Mouse (Mus musculus): ENCODE results near the gene Egr4.

Gene Egr4

DNA sequence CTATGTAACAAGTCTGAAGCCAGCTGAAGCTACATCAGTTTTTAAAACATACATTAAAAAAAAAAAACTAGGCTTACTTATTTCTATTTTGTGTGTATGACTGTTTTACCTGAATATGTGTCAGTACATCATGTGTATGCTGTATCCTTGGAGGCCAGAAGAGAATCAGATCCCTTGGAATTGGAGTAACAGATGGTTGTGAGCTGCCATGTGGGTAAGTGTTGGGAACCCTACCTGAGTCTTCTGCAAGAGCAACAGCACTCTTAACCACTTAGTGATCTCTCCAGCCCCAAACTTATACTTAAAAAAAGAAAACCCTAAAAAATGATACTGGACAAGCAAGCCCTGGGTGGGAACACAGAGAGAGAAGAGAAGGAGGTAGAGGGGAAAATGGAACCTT is 16.4 kb downstream of the Egr4 start:
- DNase-seq (ENCODE audit: low spot score in 2 of 2) = no peak

DNA sequence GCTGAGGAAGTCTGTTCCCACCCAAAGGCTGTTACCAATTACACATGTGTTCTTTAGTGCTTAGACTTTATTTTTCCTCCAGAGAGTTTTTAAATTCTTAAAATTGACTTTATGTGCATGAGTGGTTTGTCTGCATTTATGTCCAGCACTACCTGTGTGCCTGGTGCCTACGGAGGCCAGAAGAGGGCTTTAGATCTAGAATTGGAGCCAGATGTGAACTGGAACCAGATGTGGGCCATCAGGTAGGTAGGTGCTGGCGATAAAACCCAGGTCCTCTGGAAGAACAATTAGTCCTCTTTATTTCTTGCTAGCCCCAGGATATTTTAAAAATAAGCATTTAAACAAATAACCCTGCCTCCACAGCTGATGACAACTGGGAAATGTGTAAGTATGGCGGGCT is 21.8 kb downstream of the Egr4 start:
- DNase-seq (ENCODE audit: low spot score in 2 of 2) = no peak

DNA sequence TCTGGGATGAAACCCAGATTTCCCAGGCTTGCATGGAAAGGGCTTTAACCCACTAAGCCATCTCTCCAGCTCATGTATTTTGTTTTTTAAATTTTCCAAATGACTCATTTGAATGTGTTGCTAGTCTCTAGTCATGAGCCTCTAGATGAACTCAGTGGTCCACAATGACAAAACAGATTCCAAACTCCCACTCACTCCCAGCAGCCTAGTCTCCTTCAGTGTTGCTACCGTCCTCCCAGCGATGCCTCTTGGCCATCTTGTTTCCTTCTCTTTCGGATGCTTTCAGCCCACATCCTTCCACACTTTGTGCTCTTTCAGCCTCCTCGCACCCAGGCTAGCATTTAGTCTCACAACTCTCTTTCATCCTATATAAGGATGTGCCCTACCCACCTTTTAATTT is 23.1 kb downstream of the Egr4 start:
- DNase-seq (ENCODE audit: low spot score in 2 of 2) = no peak

DNA sequence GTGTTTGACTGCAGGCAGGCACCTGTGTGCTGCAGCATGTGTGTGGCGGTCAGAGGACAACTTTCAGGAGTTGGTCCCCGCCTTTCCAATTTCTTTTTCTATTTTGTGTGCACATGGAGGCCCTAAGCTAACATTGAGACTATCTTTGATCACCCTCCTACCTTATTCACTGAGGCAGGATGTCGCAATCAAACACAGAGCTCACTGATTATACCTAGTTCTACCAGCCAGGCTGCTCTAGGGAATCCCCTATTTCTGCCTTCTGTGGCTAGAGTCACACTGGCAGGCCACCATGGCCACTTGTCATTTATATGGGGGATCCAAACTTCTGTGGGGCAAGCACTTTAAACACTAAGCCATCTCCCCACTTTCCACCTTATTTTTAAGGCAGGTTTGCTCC is 23.7 kb downstream of the Egr4 start:
- DNase-seq (ENCODE audit: low spot score in 2 of 2) = no peak

DNA sequence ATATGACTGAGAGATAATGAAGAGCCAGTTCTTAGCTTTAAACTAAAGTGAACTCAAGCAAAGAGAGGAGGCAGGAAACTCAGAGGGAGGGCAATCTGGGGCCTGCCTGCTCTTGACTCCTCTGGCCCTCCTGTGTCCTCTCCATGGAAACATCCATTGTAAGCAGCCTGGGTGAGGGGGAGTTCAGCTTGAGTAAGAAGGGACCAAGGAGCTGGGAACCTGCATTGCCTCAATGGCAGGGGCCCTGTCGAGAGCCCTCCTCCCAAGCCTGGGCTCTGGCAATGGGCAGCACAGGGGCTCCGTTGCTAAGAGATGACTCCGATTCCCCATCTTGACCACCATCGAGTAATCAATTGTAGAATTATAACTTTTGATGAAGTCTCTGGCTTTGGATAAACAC is 24.9 kb downstream of the Egr4 start:
- DNase-seq (ENCODE audit: low spot score in 2 of 2) = no peak

DNA sequence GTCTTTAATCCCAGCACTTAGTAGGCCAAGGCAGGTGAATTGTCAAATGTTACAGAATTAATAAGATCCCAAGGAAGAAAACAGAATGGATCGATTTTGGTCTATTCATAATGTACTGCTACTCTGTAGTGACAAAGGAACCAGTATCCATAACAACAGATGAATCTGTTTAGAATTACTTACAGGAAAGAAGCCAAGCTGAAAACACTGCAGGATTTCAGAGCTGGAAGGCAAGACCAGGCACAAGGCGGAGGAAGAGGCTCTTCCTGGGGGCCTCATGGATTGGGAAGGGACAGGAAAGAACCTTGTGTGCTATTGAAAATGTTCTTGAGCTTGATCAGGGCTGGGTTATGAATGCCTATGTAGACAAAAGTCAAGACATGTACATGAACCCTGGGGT is 27.7 kb downstream of the Egr4 start:
- no peak for DNase-seq (ENCODE audit: low spot score in 2 of 2)

DNA sequence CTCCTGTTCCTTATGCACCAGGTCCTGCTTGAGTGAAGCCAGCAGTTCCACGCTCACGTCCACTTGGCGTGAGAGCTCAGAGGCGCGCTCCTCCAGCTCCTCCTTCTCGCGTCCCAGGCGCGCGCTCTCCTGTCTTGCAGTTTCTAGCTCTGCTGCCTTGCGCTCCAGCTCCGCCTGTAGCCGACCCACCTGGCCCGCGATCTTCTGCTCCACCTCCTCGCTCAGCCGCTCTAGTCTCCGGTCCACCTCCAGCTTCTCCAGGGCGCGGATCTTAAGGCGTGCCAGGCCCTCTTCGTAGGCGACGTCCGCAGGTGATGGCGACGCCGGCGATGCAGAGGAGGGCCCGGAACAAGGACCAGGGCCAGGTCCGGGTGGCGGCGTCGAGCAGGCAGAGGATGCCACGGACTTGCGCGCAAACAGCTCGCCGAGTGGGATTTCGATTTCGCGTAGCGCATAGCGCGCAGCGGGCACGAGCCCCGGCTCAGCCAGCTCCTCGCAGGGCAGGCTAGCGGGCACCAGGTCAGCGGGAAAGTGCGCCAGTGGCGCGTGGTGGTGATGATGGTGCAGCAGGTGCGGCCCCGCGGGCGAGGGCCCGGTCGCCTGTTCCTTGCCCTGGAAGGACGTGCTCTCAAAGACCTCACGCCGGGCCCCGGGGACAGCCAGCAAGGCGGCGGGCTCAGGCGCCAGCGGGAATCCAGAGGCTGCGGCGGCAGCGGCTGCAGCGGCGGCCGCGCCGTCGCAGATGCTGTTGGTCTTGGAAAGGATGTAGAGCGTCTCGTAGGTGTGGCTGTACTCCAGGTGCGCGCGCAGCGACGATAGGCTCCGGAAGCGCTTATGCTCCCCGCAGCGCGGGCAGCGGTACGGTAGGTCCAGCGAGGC is 29.3 kb downstream of the Egr4 start:
- DNase-seq (ENCODE audit: low spot score in 2 of 2) = no peak

DNA sequence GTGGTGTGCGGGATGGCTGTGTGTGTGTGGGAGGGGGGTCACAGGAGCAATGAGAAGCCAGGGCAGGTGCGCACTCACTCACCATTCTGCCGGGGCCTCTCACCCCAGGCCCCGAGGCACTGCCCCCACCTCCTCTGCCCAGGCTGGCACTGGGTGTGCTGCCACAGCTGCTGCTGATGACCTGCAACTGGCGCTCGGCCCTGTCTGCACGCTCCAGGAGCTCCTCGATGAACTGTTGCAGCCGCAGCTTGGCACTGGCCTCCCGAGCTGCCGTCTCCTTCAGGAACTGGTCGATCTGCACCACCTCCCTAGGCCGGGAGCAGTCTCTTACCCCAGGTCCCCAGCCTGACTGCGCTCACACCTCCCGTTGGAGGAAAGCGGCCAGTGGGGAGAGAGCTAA is 32.7 kb downstream of the Egr4 start:
- no peak for DNase-seq (ENCODE audit: low spot score in 2 of 2)

DNA sequence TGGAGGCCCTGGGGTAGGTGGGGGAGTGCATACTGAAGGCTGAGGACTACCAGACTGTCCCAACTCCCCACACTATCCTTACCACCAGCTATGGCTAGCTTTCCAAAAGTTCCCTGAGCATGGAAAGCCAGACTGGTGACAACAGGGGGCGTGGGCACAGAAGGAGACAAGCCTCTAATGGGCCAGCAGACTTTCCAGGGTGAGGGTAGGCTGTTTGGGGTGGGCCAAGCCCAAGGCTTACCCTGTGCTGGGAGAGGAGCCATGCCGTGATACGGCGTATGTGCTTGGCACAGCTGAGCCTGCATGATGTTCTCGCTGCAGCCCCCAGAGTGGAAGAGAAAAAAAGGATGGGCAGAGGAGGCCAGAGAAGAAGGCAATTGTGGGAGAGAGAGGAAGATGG is 33.4 kb downstream of the Egr4 start:
- DNase-seq (ENCODE audit: low spot score in 2 of 2) = no peak

DNA sequence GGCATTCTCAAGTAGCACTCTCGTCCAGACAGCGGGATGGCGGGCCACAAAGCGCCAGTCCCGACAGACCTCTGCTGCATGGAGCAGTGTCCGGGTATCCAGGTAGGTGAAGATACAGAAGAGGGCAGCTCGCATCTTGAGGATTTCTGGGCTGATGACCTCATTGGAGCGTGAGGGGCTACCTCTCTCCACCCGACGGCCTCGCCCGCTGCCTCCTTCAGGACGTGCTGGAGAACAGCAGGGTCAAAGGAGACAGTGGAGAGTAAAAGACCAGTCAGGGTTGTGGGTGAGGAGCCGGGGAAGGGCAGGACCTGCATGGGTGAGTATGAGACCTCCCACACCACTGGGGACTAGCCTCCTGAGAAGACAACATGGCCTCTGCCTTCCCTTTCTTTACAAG is 35.0 kb downstream of the Egr4 start:
- no peak for DNase-seq (ENCODE audit: low spot score in 2 of 2)

DNA sequence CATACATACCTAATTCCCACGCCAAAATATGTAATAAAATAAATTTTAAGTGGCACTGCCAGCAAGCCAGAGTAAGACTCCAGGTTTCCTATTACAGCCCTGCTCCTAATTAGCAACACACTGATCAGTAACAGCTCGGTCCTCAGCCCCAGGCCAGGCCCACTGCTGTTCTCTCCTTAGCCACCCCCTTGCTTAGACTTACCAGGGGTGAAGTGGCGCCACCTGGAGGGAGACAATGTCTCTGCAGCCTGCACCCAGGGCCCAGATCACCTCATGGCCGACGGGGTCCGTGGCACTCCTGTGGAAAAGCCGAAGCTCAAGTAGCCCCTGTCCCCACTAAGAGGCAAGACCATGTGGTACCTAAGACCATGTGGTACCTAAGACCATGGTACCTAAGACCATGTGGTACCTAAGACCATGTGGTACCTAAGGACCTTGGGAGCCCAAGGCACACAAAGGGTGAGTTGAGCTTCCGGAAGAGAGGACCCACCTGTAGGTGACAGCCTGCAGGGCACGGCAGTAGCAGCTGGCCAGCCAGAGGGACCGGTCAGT is 35.9 kb downstream of the Egr4 start:
- DNase-seq (ENCODE audit: low spot score in 2 of 2) = peak in 1 of 2 experiments; percentile 16

DNA sequence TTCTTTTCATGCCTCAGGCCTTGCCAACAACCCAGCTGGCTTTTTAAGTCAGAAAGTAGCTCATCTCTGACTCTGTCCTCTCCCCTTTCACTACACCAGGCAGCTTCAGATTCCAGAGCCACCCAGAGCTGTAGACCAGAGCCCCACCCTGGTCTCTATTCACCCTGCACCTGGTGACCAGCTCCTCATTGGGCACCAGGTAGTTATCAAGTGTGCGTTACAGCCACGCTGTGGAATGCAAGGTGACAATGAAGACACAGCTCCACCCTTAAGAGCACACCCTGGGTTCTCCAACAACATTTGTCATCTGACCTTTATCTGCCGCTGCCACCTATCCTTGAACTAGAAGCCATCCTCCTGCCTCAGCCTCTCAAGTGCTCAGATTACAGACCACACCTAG is 37.8 kb downstream of the Egr4 start:
- DNase-seq (ENCODE audit: low spot score in 2 of 2) = no peak

DNA sequence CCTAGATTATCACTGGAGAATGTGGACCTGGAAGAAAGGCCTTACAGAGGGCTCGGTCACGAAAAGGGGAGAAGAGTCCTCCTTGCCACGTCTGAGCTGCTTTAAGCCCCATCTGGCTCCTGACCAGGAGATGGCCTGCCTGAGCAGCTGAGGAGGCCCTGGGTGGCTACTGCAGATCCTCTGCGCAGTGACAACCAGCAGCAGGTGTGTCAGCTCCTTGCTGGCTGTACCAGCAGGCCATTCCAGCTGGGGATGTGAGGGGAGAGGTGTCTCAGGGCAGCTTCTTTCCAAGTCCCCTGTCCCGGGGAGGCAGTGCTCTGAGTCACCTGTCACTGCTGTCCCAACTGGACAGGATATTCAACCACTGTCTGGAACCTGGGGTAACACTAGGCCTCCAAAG is 40.8 kb downstream of the Egr4 start:
- DNase-seq (ENCODE audit: low spot score in 2 of 2) = no peak

DNA sequence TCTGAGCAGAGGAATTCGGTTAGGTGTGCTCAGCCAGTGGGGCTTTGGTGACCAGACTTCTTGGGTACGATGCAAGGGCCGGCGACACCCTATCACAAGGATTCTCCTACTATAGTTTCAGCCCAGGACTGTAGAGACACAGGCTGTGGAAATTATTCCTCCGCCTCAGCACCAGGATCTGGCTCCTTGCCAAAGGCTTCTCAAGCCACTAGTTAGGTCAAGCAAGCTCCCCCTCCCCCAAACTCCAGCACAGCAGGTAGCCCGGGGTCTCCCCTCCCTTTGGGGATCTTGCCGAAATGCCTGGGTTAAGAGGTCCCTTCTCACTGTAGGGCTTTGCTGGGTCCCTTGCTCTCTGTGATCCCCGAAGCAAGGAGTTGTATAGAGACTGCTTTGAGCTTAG is 41.4 kb downstream of the Egr4 start:
- no peak for DNase-seq (ENCODE audit: low spot score in 2 of 2)

DNA sequence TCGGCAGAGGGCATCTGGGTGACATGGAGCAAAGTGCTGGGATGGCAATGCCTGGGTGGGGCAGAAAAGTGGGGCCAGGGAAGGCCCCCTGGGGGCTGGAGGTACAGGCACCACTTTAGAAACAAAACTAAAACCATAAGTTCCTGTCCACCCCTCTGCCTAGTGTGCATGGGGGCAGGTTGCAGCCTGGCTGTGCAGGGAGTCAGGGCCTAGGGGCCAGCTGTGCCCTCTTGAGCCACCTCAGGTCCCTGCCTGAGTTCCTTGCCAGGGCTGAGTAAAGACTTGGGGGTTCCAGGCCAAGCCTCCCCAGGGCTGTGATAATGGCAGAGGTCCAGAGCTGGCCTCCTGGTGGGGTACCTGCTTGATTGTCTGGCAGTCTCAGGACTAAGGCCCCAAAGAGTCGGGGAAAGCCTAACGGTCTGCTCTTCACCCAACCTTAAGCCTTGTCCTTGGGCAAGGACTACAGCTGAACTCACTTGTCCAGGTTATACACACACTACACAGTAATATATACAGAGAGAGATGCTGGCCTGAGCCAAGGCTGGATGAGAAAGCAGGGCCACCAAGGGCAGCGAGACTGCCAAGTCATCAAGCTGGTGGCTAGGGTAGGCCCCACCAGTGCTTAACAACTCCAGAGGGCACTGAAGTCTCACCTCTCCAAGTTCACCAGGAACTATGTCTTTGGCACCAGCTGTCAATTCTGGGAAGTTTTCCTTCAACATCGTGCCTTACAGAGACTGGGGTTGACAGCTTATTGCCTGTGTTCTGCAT is 43.5 kb downstream of the Egr4 start:
- DNase-seq (ENCODE audit: low spot score in 2 of 2) = no peak

DNA sequence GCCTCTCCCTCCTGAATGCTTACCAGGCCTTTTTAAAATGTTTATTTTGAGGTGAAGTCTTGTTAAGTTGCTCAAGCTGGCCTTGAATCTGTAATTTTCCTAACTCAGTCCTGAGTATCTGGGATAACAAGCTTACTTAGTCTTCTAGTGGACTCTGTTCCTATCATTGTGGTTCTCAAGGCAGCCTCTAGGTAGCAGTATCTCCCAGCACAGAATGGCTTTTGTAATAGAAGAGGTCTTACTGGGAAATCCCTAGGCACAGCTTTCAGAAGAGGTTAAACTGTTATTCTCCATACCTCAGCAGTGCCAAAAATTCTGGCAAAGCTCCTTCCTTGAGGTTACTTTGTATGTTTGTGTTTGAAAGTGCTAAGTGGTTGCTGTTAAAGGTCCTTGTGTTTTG is 48.0 kb downstream of the Egr4 start:
- DNase-seq (ENCODE audit: low spot score in 2 of 2) = no peak

Measured in spleen, postnatal 14 days (tissue).